Mouse (Mus musculus) activated CD4-positive, CD25-positive, alpha-beta regulatory T cell, adult 4 months (primary cell): ENCODE measurements around the gene Cdk9. TPM values are rescaled to one million over a fixed set of nuclear protein-coding genes. Genes with fewer than 3 reads are reported as not detected.

Experiments used
- ATAC-seq: one replicate; pipeline ENCODE4 v1.8.0; 2017
- polyA plus RNA-seq, 2 experiments: library from polyadenylated mRNA; unstranded; fragments of 100-300 nt; shearing (Covaris generic); gene quantifications; one replicate each; pipeline ENCODE4 v1.2.1; 2017

Gene Cdk9
- polyA plus RNA-seq, result 10 to 100 TPM; 26.2 to 26.4 TPM

DNA sequence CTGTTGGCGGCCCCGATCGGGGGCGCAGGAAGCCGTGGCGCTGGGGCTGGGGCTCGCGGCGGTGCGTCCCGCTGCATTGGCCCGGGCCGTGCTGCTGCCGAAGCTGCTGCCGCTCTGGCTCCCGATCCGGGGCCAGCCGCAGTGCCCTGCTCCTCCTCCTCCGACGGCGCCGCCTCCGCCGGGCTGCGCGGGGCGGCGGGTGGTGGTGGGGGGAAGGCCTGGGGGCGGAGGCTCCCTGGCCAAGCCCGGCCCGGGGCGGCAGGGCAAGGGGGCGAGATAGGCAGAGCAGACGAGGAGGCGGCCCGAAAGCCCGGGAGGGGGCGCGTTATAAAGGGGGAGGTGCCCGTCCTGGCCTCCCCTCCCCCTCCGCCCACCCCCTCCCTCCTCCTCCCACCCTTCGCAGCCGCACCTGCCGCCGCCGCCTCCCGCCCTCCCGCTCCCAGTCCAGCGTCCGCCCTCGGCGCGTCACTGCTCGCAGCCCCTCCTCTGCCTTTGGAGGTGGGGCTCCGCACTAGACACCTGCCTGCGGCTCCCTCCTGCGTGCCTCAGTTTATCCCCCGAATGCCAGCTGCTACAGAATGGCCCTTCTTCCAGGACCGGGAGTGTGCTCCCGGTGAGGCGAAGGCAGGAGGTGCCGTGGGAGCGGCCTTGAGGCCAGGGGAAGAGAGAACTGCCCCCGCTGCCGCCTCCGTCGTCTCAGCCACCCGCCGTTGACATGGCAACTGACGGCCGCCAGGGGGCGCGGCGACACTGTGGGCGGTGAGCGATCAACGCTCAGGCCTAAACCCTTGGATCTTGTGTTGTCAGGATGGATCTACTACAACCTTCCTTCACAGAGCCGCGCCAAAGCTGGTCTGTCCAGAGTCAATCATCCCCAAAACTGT, at the start of gene Cdk9:
Gene Cdk9 (minus strand): TSS at position 143 of the 884 bp plus-strand sequence.
- peak; percentile 52 for ATAC-seq

GRCm38 (mm10) chr2:32761859-32762258, 49.0 kb upstream of the Cdk9 start:
- ATAC-seq, result no peak

DNA sequence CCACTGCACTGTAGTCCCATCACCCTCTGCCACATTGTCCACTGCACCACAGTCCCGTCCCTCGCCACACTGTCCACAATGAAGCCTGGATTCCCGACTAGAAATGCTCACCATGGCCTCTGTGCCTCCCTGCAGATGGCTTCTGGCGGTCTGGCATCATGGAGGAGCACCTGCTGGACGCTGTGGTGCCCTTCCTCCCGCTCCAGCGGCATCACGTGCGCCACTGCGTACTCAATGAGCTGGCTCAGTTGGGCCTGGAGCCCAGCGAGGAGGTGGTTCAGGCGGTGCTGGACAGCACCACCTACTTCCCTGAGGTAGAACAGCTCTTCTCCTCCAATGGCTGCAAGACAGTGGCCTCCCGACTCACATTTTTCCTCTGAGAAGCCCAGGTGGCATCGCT, 48.5 kb upstream of the Cdk9 start:
- ATAC-seq, result no peak

- ATAC-seq, result no peak
These were observed 46.1 kb upstream of the Cdk9 start for GRCm38 (mm10) chr2:32759001-32759400.

GRCm38 (mm10) chr2:32758503-32758902, 45.6 kb upstream of the Cdk9 start:
- ATAC-seq, result no peak

DNA sequence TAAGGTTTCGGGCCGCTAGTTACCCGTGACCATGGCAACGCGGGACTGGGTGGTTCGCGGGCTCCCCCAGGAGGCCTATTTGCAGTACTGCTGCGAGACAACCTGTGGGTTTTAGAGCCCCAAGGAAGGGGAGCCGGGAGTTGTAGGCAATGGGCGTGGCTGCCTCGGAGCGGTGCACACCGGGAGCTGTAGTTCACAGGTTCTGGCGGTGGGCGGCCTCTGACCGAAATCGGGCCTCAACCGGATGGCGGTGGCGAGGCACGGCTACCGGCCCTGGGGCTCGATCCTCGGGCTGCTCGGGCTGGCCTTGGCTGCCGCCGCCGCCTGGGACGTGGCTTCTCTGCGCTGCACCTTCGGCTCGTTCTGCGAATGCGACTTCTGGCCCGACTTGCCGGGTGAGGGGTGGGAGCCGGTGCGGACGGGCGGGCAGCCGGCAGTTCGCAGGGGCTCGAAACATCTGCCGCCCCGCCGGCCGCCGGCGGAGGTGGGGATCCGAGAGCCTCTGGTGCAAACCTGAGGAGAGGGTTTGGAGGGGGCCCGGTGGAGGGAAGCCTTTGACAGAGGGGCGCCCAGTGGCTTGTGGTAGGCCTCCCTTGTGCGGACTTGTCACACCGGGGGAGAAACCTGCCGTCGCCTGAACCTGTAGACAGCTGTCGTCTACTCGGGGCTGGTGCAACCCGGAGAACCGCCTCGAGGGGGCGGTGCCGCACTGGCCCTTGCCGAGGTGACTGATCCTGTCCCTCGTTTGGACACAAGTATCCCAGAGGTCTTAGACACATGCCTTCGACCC, 44.4 kb upstream of the Cdk9 start, which contains the start of gene Tor2a:
Gene Tor2a (plus strand): TSS at position 179 of the 790 bp plus-strand sequence.
- ATAC-seq, result peak; percentile 98

- no peak for ATAC-seq
These were observed 43.8 kb upstream of the Cdk9 start for GRCm38 (mm10) chr2:32756674-32757055.

DNA sequence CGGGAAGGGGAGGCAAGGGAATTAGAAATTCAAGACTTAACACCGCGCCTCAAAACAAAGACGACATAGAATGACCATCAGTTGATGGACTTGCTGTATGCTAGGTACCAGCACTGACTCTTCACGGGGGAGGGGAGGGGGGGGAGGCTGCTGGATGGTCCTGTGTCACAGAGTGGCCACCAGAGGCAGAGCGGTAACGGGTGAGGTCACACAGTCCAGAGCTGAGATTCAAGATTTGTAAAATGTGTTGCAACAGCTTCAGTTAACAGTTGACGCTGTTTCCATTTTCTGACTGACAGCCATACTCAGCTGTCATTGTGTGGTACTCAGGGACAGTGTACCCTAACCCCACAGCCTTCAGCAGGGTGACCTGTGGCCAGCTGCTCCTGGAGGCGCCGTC, 39.3 kb upstream of the Cdk9 start:
- ATAC-seq, result no peak

- no peak for ATAC-seq
These were observed 38.8 kb upstream of the Cdk9 start for GRCm38 (mm10) chr2:32751665-32752033.

DNA sequence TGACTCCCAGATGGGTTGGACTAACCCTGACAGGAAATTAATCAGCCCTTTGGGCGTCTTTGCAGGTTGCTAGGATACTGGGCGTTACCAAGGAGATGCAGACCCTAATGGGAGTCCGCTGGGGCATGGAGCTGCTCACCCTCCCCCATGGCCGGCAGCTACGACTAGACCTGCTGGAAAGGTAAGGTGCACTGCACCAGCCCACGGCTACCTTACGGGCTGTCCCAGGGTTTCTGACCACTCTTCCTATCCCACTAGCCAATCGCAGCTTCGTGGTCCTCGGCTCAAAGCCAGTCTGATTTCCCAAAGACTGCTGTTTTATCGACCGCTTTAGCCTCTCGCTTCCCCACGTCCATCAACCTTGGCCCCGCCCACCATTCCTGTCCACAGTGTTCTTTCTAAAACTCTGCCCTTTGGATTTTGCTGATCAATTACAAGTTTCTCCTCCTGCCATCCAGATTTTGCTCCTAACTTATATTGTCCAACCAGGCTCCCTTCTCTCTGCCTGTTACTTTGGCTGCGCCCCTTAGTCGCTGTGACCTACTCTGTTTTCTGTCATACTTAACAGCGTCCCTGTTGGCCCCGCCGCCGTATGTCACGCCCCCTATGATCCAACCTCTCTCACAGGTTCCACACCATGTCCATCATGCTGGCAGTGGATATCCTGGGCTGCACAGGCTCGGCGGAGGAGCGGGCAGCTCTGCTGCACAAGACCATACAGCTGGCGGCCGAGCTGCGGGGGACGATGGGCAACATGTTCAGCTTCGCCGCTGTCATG, 38.2 kb upstream of the Cdk9 start:
- ATAC-seq, result no peak

GRCm38 (mm10) chr2:32750199-32750598, 37.3 kb upstream of the Cdk9 start:
- no peak for ATAC-seq

GRCm38 (mm10) chr2:32749082-32749481, 36.2 kb upstream of the Cdk9 start:
- no peak for ATAC-seq

GRCm38 (mm10) chr2:32744272-32744982, 31.6 kb upstream of the Cdk9 start:
- ATAC-seq, result no peak

- ATAC-seq, result no peak
These were observed 29.3 kb upstream of the Cdk9 start for GRCm38 (mm10) chr2:32742173-32742531.

DNA sequence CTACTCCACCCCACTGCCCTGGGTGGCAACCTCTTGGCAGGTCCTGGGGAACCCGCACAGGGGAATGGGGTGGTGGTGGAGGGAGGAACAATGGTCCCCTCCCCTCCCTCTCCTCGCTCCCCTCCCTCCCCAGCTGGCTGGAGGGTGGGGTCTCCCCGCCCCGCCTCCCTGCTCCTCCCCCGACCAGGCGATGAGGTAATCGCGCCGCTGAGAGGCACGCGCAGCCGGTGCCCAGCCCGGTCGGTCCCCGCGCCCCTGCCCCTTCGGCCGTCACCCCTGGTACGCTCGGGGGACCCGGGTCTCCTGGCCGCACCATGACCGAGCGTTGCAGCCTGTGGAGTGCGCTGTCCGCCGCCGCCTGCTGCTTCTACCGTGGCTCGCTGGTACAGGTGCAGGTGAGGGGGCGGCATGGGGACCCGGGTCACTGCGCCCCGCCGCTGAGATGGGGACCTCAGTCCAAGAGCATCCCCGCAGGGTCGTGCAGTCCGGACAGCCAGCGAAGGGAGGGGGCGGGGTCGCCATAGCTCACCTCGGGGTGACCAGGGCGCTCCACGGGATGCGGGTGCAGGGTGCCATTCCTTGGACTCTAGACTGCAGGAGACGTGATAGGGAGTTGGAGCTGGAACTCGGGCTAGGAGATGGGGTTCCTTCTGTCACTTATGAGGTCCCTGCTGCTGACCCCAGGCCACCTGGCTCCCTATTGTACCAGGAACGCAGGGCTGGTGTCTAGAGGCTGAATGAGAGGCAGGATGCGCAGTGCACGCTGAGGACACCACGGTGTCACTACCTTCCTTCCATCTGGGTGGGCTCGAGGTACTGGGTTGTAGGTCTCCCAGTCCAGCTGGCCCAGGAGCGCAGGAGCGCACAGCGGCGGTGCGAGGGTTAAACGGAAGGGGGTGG, 28.6 kb upstream of the Cdk9 start:
- ATAC-seq, result no peak

GRCm38 (mm10) chr2:32740916-32741272, 28.0 kb upstream of the Cdk9 start, which contains the start of gene 6330409D20Rik:
Gene 6330409D20Rik (minus strand): TSS chr2:32741016.
- ATAC-seq, result no peak

DNA sequence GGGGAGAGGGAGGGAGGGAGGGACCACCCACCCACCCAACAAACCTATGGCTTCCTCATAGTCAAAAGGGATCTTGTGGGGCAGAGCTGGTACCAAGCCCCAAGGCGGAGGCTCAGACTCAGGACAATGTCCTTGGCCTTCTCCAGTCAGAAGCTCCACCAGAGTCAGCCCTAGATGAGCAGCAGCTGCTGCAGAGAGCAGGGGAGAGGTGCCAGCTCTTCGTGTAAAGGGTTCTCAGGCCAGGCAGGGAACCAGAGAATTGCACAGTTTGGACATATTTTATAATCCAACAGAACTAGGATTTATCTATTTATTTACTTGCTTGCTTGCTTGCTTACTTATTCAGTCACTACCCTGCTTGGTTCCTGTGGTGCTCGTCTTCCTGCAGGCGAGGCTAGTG, 26.4 kb upstream of the Cdk9 start:
- ATAC-seq, result no peak

GRCm38 (mm10) chr2:32737008-32737407, 24.1 kb upstream of the Cdk9 start:
- no peak for ATAC-seq

GRCm38 (mm10) chr2:32736306-32736829, 23.5 kb upstream of the Cdk9 start:
- no peak for ATAC-seq

DNA sequence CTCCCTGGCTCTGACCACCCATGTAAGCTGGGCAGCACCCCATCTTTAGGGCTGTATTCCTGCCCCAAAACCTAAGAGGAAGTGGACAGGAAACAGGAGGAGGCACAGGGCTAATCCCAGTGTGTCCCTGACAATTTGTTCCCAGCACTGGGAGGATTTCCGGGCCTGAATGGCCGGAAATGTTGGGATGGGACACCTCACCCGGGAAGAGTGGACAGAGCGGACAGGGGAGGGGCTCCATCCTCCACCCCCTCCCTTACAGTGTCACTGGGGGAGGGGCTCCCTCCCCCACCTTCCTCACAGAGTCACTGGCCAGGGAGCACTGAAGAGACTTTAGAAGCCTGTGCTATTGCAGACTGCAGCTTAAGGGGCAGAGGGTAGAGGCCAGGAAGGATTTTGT, 22.1 kb upstream of the Cdk9 start:
- ATAC-seq, result no peak

DNA sequence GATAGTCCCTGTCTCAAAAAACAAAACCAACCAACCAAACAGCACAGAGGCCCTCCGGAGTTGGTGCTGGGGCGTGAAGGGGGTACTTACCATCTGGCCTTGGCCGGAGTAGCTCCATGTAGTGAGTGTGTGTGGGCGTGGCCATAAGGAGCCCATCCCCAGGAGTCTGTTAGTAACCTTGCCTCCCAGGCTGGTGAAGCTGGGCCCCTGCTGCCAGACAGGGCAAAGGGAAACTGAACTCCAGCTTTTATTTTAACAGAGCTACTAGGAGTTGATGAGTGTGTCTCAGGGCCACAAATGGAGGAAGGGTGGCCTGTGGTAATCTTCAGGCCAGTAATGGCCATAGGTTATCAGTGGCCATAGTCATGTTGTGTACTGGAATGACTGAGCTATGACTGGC, 21.6 kb upstream of the Cdk9 start:
- no peak for ATAC-seq
